Mouse (Mus musculus) common myeloid progenitor, adult 5-6 weeks (primary cell): Measurements from ENCODE around the gene Adra2b. TPM values are rescaled to one million over a fixed set of nuclear protein-coding genes. Genes with fewer than 3 reads are reported as not detected.

Experiments used
- ATAC-seq: replicated peaks from 2 replicates; pipeline ENCODE4 v1.8.0; 2016; ENCODE audit warnings: low read depth, mild to moderate bottlenecking, moderate TSS enrichment, inconsistent platforms; ENCODE audit not compliant: poor library complexity, severe bottlenecking
- total RNA-seq: library from RNA; stranded (forward); fragments of 200-1000, 187-1606 nt; gene quantifications from 2 replicates; pipeline ENCODE4 v1.2.3, GENCODE M21; 2017

The Adra2b gene
- total RNA-seq, 1 experiment from 2014 or later = 0.14 TPM

DNA sequence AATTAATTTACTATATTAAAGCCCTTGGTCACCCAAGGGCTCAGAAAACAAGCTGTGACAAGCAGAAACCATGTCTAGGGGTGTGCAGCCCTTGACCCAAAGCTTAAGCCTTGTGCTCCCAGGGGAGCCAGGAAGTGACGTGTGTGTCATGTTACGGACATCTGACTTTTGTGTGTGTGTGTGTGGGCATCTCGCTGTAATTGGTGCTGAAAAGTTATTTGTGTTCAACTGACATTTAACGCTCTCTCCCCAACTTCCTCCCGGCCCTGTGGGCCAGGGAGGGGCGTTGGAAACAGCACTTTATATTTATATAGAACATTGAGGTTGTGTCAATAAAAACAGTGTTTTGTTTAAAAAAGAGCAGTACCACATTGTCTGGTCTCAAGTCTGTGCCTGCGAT is 25.0 kb upstream of the Adra2b start:
- ATAC-seq = 0 out of 2 replicates have a peak, but pooled peaks have one; percentile 2

DNA sequence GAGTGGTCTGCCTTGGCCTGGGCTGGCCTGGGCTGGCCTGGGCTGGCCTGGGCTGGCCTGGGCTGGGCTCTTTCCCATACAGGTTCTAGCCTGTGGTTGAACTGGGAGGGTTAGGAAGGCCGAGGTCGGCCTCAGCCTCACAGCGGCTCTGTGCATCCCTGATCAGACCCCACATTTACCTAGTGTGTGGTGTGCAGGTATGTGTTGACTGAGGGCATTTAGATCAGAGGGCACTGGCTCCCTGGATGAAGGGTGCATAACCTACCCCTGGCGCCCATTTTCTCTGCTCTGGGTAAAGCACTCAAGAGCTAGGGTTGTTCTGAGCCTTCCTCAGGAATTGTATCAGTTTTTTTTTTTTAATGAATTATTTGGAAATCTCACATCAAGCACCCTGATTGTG is 24.6 kb upstream of the Adra2b start, which contains the start of gene Astl:
Astl (plus strand) TSS at position 224 of the 400 bp plus-strand sequence.
- ATAC-seq = no peak

DNA sequence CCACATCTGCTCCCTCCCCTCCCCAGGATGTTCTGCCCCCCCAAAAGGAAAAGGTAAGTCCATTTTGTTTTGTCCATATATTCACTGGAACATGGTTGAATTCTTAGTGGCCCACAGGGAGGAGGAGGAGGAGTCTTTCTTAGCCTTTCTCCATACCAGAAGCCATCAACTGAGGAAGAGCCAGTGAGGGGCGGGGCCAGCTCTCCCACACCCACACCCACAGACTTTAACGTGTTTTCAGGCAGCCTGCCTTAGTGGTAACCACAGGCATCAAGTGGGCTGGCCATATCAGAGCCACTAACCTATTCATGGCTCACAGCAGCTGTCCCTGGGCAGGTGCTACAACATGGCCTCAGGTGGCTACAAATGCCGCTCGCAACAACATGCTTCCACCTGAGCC is 24.2 kb upstream of the Adra2b start:
- ATAC-seq = peak; percentile 41

DNA sequence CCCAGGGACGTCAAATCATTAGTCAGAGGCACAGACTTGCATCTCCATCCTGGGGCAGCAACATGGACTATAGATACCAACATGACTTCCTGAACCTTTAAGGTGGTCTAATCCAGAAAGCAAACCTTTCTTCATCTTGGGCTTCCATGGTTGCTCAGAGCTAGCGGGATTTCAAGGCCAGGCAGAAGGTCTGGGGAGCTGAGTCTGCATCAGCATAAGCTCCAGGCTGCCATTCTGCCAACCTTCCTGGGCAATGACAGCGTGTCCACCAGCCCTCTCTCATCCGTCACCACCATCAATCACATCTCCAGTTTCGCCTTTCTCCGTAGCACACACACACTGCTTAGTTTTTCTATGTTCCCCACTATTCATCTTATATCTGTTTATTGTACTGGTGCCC is 23.7 kb upstream of the Adra2b start:
- ATAC-seq = no peak

DNA sequence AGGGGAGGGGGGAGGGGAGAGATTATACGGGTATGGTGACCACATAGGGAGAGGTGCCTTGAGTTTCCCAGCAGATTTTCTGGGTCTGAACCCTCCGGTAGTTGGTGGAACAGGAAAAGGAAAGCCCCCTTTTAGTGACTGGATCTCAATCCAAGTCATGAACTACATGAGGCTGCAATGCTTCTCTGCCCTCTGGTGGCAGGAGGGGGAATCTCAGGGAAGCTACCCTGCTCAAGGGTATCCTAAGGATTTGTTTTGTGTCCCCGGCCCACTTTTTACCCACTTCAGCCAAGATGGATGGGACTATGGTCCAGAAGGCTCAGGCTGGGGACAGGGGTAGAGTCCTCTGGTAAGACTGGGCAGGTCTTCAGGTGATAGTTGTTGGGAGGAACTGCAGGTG is 21.8 kb upstream of the Adra2b start:
- ATAC-seq = peak; percentile 20; the same call in 1 of the 2 replicates

DNA sequence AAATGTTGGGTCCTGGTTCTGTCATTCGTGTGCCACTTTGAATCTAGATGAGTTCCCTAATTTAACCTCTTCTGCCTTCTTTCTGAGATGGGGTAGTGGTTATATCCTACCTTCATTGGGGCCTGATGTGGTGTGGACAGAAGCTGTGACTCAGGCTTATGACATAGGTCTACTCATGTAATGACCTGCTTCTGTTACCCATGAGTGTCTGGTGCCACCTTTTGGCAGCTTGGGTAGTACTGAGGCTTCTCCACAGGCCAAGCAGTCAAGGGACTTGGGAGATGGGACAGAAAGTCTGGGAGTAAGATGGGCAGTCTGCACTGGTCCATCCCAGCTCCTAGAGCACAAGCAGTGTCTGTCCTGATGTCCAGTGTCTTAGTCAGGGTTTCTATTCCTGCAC is 16.7 kb upstream of the Adra2b start:
- ATAC-seq = peak; percentile 78

DNA sequence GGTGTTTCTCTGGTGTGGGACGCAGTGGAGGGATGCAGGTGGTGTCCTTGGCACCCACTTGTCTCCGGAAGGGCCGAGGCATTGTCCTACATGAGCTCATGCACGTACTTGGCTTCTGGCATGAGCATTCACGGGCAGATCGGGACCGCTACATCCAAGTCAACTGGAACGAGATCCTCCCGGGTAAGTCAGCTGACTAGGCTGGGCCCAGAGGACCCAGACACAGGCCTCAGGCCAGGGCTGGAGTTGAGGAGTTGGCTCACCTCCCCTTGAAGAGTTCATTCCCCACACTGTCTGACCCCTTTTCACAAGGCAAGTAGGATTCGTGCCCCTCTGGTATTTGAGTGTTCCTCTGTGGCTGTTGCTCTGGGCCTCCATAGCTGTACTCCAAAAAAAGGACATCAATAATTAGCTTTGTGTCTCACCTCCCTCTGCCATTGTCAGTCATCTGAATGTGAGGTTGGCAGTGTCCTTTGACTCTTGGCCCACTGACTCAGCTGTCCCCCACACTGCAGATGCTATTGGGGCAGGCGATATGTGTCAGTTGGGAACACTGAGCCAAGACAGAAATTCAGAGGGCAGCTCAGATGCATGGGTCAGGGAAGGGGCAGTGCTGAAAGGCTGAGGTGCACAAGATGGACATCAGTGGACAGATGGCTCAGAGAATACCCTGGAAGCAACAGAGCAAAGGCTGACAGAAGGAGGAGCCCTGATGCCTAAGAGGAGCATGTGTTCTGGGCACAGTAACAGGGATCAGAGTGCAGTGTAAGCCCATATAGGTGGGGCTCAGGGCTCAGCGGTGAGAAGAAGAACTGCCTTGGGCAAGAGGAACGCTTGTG is 15.6 kb upstream of the Adra2b start:
- no peak for ATAC-seq

DNA sequence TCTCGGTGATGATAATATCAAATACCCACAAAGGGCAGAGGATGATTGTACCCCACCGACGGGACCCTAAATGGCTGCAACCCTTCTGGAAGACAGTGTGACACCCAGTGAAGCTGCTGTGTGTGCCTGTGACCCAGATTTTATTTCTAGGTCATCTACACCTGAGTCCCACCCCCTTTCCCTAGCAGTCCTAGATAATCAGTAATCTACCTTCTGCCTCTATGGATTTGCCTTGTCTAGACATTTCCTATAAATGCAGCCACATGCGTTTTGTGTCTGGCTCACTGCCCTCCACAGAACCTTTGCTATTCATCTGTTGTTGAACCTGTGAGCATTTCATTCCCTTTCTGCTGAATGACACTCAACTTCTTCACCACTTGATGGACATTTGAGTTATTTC is 9.1 kb upstream of the Adra2b start:
- ATAC-seq = no peak

DNA sequence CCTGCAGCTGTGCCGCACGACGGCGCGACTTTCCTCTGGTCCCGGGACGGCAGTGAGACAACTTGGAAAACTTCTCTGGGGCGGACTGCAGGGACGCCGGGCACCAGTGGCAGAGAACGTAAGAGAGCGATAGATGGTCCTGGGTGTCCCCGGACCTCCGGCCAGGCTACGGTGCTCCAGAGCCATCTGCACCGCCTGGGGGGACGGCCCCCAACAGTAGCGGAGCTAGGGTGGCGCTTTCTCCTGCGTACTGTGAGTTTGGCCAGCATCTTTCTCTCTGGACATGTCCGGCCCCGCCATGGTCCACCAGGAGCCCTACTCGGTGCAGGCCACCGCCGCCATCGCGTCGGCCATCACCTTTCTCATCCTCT is 259 bp downstream of the Adra2b start:
- ATAC-seq = no peak

DNA sequence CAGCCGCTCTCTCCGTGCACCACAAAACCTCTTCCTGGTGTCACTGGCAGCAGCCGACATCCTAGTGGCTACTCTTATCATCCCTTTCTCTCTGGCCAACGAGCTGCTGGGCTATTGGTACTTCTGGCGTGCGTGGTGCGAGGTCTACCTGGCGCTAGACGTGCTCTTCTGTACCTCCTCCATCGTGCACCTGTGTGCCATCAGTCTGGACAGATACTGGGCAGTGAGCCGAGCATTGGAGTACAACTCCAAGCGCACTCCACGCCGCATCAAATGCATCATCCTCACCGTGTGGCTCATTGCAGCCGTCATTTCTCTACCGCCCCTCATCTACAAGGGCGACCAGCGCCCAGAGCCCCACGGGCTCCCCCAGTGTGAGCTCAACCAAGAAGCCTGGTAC is 688 bp downstream of the Adra2b start:
- ATAC-seq = no peak

DNA sequence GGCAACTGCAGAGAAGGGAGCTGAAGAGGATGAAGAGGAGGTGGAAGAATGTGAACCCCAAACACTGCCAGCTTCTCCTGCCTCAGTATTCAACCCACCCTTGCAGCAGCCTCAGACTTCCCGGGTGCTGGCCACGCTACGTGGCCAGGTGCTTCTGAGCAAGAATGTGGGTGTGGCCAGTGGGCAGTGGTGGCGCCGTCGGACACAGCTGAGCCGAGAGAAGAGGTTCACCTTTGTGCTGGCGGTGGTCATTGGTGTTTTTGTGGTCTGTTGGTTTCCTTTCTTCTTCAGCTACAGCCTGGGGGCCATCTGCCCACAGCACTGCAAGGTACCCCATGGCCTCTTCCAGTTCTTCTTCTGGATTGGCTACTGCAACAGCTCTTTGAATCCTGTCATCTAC is 1.4 kb downstream of the Adra2b start:
- ATAC-seq = no peak

DNA sequence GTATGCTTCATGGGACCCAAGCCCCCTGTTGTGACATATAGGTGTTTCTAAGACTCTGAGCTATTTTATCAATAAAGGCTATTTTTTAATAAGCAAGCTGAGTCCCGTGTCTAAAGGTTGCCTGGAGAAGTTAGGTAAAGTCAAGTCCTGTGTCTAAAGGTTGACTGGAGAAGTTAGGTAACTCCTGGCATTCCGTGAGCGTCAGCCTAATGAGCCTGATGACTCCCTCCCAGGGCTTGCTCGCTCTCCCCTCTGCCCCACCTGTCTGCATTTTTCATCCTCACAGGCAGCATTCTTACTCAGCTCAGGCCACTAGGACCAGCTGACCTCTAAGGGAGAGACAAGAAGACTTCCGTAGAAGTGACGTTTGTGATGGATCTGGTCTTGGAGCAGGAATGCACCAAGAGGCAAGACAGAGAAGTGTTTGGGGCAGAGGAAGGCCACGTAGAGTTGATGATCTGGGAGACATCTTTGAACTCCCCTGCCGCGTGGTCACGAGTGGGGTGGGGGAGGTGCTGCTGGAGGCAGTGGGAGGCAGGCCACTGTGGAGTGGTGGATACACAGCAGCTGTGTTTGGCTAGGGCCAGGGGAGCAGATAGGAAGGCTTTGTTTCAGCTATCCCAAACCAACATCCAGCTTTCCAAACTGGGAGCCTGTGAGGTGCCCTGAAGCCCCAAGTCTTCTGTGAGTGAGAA is 4.3 kb downstream of the Adra2b start:
- ATAC-seq = no peak

DNA sequence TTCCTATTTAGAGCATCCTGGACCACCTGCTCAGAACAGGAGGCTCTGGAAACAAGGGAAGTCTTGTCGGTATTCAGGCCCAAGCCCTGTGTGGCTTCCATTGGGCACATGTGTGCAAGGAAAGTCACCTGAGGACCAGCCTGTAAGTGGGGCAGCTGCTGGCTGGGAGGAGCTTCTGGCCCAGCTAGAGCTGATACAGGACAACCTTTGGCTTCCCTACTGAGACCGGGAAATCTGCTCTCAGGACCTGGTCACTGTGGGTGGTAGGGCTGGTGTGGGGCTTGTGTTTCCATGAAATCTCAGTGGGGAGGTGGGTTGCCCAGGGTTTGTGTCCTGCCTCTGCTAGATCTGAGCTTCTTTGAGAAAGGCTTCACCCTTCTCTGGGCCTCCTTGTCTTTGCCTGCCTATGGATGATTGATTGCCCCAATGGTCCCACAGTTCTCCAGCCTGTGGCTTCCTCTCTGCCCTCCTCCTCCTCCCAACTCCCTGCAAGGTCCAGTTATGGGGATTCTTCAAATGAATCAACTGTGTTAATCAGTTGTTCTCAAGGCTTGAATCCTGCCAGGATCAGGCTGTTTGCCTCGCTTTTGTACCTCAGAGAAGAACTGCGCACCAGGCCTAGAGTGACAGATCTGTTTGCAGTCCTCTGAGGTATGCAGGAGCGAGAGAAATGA is 6.8 kb downstream of the Adra2b start:
- no peak for ATAC-seq

DNA sequence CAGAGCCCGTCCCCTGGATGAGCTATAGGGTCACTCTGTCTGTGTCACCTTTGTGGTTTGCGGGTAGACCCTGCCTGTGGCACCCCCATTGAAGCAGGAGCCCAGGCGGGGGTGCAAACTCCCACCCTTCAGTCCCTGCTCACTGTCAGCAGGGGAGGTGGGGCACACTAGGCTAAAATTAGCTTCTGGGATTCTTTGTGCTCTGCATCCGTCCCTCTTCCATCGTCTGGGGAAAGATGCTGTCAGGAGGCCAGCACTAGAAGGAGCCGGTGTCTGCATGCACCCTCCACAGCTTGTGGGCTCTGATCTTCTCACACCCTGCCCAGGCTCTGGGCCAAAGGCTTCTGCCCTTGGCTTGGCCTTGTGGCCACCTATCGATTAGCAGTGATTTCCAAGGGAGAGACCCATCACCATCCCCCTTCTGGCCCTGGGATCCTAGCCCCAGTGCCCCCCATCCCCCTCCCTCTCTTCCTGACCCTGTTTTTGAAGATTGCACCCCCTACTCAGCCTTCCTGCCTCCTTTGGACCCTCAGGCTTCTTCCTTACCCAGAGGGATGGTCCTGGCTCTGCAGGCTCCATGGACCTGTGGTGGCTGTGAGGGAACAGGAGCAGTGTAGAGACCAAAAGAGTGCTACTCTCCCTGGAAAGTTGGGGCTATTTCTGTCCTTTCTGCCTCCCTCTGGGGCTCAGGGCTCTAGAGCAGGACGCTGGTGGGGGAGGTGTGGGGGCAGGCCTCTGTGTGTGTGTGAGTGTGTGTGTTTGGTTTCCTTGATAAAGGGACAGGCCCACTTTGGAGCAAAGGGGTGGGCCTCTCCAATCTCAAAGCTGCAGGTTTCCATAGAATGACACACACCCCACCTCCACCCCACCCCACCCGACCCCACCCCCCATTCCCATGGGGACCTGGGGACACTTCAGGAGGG is 7.8 kb downstream of the Adra2b start:
- no peak for ATAC-seq

DNA sequence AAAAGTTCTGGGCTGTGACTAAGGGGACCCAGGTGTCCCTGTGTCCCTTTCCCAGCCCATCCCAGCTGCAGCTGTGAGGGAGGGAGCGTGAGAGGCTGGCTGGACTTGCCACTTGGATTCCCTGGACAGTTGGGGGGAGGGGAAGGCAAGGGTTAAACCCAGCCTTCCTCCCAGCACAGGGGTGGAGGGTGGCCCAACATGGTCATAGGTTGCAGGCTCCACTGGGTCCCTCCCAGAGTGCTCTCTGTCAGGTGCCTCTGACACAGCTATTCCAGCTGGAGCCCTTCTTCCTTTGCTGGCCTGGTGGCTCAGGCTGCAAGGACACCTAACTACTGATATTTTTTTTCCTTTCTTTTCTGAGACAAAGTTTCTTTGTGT is 8.5 kb downstream of the Adra2b start:
- ATAC-seq = no peak

DNA sequence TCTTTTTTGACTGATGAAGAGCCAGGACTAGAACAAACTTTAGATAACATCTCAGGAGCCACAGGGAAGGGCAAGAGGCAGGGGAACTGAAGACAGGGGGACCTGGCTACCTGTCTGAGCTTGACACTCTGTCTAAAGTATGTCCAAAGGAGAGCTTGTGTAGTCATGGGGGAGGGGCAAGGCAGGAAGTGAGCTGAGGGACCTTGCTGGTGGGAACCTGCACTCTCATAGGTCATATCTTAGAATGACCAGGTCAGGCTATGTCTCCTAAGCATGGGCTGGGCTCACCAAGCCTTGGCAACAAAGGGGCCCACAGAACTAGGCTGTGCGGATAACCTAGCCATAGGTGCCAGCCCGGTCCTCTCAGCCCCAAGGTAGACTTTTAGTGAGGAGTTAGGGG is 9.1 kb downstream of the Adra2b start:
- ATAC-seq = no peak

DNA sequence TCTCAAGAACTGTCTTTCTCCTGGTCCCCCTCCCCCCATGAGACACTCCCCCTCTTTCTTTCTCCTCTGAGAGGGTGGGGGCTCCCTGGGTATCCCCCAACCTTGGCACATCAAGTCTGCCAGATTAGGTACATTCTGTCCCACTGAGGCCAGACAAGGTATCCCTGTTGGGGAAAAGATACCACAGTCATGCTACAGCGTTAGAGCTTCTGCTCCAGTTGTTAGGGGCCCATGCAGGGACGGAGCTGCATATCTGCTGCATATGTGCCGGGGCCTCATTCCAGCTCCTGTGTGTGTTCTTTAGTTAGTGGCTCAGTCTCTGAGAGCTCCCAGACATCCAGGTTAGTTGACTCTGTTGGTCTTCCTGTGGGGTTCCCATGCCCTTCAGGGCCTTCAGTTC is 11.1 kb downstream of the Adra2b start:
- no peak for ATAC-seq

DNA sequence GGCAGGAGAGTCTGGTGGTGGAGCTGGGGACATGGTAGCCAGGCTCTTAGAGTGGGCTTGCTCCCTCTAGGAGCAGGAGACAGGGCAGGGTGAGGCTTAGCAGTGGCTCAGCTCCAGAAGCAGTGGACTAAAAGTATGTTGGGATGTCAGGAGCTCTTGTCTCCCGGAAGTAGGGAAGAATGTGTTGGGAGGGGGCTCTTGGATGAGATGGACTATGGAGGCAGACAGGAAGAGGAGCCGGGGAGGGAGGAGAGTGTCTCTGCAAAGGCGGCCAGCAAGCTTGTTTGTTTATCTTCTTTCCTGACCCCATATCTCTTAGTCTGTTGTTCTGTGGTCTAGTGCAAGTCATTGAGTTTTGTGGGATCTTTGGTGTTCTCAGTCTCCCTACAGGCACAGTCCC is 12.1 kb downstream of the Adra2b start:
- no peak for ATAC-seq

DNA sequence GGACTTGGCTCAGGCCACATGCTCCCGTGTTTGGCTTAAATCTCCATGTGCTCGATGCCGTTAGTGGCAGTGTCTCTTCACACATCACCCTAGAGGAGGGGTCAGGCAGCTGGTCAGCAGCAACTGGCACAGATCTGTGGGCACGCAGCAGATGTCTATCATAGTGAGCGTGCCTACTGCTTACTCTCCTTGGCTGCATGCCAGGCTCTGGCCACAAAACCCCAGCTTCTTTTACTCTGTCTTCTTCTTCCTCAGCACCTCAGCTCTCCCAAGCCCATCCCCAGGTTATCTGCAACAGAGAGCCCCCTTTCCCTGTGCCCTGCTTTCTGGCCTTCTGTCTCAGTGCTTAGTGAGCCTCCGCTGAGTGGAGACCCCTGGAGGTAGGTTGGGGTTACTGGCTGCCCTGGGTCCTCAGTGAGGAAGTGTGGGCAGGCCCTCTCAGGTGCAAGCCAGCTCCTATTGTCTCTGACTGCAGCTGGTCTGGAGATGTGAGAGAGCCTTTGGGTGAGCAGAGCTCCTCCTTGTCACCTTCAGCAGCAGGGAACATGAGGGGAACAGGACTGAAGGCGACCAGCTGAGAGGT is 12.8 kb downstream of the Adra2b start:
- peak; percentile 85 for ATAC-seq
